Mouse (Mus musculus) E14TG2a.4 (cell line): Measurements from ENCODE around the gene Acot8.

Experiments used
- CTCF ChIP-seq: conservative IDR thresholded peaks from 2 replicates; pipeline ENCODE4 v1.5.1; 2014; ENCODE audit warnings: low read length
- POU5F1 ChIP-seq: IDR thresholded peaks from 2 replicates; pipeline ENCODE4 v1.6.1; 2014; ENCODE audit warnings: low read length, borderline replicate concordance

GRCm38 (mm10) chr2:164790451-164790850 lies 14.2 kb downstream of the Acot8 start:
- no peak for TF ChIP-seq CTCF
- no peak for TF ChIP-seq POU5F1
